Mouse (Mus musculus) lung, postnatal 25 days (tissue): Measurements from ENCODE around the gene Atp2b1.

Experiments
- DNase-seq: peaks from one replicate; pipeline ENCODE4 v3.0.0; 2022; ENCODE audit warnings: low spot score

The Atp2b1 gene

DNA sequence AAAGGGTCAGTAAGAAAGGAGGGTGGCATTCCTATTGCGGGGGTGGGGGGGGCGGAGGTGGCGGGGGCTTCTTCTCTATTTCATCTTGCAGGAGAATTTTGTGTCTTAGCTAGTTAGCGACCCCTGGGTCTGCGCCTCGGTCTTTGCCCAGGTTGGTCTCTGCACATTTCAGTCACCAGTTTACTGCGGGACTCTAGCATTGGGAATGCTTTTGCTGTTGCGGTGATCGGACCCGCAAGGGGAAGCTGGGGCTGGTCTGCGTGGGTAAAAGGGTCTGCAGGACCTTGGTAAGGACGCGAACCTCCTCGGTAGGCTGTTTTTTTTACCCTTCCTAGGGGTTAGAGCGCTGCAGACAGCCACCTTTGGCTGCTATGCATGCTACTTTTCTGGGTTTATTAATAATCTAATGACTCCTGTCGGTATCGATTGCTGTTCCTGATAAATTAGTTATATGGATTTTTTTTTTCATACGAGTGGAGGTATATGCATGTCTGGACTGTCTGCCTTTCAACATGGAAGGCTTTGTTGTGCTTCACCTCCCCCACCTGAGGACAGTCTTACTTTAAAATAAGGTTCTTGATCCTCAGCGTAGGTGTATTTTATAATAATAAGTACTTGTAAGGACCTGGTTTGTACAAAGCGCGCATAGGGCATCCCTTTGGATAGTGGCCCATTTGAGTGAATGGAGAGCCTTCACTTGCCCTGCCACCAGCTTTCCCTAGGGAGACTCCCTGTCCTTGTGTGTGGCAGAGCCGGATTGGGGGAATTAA, 2.0 kb downstream of the Atp2b1 start:
- DNase-seq, result no peak

DNA sequence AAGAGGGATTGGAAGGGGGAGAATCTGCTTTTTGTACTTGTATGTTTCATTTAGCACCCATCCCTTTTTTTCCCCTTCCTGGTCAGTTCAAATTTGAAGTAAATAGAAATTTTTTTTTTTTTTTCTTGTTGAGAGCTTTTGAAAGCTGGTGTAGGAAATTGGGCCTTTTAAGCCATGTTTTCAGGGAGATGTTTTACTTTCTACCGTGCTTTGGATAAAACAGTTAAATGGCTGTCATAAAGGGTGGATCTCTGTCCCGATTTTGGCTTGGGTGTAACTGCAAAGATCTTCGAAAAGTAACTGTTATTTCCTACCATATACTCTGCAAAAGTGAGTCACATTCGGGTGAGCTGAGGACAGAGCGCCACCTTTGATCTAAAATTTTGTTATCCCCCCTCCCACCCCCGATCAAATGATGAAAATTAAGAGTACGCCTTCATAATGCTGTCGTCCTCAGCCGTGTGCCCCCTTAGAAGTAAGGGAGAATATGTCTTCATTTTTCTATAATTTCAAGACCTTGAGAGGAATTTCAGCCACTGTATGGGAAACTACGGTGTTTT, 2.7 kb downstream of the Atp2b1 start:
- no peak for DNase-seq

DNA sequence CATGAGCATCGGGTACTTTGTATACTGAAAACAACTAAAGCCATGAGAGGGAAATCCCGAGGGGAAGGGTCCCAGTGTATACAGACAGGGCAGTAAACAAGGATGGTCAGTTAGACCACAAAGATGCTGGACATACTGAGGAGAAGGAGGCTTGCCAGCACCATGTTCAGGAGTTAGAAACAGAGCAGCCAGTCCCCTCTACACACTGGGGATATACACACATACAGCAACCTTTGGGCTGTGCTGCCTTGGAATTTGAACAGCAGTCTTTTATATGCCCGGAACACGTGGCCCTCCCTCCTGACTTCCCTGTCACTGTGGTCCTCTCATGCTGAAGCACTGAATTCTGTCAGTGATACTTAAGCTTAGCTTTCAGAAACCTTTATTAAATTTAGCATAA, 10.9 kb downstream of the Atp2b1 start:
- DNase-seq, result no peak

DNA sequence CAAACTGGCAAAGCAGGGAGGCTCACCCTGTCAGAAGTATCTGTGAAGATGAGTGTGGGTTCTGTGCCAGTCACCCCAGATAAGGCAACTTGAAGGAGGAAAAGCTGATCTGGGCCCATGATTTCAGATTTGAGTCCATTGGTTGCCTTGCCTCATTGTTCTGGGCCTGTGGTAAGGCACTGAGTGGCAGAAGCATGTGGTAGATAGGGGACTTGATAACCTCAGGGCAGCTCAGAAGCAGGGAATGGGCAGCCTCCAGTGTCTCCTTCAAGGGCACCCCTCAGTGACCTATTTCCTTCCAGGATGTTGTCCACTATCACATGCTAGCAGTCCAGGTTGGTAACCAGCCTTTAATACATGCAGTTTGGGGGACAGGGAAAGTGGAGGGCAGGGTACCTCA, 12.8 kb downstream of the Atp2b1 start:
- DNase-seq, result no peak

DNA sequence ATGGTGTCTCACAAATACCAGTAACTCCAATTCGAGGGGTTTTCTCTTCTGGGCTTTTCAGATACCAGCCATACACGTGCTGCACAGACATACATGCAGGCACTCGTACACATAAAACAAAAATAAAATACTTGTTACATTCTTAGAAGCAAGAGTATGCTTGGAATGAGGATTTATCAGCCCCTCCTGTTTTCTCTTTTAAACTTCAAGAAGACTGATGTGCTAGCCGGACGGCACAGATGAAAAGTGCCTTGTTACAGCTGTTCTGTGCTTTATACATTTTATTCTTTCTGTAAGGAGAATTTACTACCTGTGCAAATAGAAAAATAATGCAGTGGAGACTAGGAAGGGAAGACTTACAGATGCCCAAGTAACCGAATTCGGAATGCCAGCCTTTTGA, 15.2 kb downstream of the Atp2b1 start:
- DNase-seq, result no peak

DNA sequence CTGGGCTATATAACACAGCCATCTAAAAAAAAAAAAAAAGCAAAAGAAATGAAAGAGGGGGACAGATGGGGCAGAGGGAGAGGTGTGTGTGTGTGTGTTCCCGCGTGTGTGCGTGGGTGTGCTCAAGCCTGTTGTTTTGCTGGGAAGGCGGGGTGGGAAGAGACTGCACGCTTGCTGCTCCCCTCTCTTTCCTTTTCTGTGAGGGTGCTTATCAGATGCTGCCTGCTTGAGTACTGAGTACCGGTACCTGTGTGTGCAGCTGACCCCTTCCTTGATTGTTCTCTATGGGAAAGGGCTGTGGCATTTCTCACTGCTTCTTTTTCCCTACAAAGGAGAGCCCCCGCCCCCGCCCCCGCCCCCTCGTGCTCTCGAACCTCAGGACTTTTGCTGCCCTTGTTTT, 15.9 kb downstream of the Atp2b1 start:
- no peak for DNase-seq

DNA sequence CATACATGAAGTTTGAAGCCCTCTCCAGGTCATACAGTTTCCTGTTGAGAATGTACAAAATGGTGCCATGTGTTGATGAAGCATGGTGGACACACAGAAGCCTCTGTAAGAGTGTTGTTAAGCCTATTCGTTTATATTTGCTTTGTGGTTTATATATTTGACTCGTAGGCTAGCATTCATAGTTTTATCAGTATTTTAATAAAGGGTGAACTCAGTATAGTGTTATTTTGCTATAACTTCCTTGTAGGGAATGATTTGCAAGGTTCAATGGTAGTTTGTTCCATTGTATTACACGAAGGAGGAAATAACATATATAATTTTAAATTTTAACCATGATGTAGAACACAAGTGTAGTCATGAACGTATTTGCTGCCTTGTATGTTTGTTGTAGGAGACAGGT, 25.9 kb downstream of the Atp2b1 start:
- DNase-seq, result no peak

DNA sequence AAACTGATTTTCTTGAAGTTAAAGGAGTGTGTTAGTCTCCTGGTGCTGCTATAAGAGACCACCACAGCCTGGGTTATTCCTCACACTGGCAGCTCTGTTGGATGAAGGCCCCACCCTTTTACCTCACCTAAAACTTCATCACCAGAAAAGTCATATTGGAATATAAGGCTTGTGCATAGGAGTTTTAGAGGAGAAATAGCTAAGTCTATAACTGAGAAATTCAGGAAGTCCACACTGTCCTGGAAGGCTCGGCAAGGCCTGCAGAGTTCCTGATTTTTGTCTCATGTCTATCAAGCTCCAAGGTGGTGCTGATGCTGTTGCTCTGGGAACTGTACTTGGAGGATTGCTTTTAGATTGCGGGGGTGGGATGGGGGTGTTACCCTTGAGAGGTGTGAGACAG, 26.6 kb downstream of the Atp2b1 start:
- no peak for DNase-seq

DNA sequence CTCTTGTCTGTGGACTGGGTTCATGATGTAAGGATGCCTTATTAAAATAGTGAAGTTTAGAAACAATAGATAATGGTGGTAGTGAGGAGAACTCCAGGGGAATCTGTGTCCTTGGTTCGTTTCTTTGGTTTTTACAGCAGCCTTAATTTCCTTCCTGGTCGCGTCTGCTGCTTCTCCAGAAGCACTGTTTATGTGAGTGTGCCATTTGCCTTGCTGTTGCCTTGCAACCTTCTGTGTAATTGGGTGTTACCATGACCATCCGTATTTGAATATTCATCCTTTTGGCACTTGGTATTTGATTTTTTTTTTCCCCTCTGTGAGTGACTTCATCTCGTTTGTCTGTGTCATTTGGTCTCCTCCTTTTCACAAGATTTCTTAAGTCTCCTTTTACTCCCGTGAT, 27.8 kb downstream of the Atp2b1 start:
- DNase-seq, result no peak

DNA sequence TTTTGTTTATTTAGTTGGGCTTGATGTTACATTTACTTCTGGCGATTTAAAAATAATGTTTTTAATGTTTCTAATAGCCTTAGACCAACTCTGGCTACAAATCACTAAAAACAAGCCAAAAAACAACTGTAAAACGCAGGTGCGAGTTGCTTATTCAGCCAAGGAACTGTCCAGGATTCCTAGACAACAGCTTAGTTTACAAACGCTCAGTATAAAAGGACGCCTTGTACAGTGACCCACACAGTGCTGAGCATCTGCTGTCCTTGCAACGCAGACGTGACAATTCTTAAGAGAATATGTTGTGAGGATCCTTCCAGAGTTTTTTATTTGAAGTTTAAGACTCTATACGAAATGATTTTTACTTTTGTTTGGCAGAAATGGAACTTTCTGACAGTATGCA, 28.8 kb downstream of the Atp2b1 start:
- DNase-seq, result no peak

DNA sequence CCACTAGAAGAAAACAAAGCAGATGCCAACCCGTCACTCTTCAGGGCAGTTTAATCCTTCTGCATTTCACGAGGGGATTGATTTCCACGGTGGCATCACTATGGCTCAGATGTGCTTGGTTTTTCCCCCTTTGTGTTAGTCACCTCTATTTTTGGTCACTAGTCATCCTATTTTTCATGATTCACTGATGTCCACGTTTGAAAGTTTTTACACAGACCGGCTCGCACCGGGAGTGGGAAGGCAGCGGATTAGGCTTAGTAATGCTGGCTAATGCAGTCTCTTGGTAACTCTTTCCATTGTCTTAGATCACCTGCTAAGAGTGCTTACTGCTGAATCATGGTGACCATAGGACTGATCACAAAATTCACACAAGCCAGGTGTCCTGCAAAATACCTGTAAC, 29.7 kb downstream of the Atp2b1 start:
- no peak for DNase-seq

DNA sequence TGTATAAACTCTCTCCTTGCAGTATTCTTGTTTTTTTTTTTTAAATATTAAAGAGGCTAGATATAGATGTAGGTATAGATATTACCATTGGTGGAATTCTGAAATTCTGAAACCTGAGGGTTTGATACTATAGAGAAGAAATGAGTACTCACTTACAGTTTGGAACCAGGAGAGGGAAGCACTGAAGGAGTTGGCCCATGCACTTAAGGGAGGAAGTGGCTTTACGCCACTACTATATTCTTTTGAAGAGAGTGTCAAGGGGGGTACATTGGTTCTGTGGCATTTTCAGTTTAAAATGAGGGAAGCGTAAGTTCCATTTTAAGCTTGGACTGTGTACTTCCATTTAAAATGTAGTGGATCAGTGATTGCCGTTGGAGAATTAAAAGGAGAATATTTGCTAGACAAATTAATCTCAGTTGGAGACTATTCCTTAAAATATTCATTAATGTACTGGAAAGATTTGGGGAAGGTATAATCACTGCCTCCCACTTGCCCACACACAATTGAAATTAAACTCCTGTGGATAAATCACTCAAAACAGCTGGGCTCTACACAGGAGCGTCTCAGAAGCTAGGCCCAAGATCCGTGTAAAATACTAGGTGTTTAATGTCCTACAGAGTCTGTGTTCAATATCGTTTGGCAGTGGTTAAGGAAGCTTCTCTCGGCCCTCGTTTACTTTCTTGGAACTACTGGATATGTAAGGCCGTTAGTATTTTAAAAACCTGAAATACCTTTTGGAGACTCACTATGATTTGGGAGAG, 32.0 kb downstream of the Atp2b1 start:
- no peak for DNase-seq

DNA sequence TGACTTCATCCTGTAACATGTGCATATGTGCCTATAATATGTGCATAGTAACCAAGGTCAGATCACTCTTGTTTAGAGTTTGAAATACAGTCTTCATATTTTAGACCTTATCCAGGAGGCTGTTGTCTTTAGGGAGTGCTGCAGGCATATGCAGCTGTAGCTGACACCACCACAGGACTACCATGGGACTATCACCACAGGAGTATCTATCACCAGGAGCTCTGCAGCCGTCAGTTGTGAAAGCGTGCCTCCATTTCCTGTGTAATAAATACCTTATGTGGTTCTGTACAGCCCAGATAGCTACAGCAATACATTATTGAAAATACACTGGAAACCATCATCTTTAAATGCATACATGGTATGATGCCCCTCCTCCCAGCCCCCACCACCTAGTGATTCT, 33.0 kb downstream of the Atp2b1 start:
- DNase-seq, result no peak

DNA sequence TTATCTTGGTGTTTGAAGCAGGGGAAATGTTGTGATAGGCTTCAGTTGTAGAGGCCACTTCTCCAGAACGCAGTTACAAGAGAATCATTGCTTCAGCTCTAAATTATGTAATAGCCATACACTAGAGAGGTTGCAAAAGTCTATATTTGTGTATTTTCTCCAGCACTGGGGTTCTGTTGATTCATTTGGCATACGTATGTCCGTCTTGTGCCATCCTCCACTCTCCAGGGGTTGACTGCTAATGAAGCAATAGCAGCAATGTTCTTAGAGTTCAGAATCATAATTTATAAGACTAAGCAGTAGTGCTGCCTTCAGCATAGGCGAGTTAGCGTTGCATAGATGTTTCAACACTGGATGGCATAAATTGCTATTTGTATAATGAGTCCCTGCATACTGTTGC, 33.9 kb downstream of the Atp2b1 start:
- peak; percentile 36 for DNase-seq

DNA sequence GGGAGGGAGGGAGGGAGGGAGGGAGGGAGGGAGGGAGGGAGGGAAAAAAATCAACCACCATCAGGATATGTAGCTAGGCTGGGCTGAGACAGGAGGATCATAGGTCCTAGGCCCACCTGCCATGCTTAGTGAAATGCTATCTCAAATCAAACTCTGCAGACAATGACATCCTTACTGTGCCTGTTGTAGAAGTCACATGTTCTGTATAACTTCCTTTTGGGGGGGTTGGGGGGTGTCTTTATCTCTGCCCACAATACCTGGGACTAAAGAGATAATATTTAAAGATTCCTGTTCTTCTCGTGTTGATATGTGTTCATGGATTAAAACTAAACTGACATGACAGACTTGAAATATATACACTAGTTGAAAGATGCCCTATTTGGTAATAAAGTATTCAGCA, 35.5 kb downstream of the Atp2b1 start:
- no peak for DNase-seq

DNA sequence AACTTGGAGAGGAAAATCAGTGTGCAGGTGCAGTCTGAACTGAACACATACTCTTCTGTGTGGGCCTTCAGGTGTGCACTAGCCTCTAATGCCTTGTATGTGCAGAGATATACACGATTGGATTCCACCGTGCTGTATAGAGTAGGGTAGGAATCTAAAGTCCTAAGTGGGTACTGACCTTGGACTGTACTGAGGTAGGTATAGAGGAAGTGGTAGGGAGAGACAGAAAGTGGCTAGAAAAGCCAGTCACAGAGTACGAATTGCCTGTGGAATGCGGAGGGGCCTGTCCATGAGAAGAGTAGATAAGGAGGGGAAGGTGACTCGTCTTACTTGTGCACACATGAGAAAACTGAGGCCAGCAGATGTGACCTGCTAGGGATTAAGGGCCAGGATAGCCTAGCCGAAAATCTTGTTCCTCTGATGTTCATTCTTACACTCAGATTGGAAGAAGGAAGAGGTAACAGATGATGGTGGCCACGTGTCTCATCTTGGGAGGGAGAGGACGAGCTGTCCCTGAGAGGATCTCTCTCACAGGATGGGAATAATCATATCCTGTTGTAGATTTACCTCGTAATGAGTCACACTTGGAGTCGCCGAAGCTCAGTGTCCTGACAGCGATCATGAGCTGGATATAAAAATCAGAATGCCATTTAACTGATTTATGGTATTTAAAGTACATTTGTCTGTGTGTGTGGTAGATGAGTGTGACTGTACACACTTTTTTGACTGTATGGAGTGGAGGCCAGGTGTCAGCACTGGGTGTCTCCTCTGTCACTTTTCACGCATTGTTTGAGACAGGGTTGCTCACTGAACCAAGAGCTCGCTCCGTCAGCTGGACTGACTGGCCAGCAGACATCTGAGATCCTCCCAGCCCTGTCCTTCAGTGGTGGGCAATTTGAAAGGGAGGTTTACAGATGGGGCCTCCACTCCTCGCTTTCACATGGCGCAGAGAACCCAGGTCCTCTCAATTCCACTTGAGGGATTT, 37.4 kb downstream of the Atp2b1 start:
- DNase-seq, result no peak

DNA sequence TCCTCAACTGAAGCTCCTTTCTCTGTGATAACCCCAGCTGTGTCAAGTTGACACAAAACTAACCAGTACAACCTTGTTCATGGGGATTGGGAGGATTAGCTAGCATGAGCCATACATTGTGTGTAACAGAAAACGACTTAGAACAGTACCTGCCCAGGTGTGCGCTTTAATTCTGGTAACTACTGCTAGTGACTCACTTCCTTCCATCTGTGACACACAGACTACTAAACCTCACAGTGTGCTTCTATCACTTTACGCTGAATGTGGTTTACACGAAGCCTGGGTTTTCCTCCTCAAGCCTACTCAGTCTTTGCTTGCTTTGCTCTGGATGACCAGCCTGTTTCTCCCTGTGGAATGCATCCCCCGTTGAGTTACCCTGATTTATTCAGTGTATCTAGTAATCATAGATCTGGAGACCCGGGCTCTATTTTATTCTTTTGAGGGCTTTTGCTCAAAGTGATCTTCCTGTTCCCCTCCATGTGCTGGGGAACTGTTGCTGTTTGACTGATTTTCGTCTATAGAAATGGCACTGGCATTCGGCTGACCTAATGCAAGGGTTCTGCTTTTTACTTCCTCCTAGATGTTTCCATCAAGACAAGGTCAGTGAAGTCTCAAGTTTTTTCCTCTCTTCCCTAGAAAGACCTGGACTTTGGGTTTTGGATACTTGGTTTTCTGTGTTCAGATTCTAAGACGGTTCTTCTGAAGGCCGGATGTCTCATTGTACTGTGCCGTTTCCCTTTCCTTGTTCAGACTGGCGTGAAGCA, 40.2 kb downstream of the Atp2b1 start:
- DNase-seq, result no peak

DNA sequence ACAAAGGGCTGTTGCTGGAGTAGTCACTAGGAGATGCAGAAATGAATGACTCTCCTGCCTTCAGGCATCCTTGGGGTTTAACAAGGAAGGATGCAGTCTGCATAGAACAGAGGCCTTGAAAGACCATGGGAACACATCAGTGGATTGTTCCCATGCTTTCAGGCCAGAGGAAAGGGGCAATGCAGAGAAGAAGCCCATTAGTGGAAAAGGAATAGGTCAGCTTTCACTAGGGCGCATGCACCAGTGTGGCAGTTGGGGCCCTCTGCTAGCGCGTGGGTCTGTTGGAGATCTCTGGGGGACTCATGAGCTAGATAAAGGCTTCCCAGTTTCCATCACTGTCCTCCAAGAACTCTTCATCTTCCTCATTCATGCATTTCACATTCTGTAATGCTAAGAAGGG, 41.9 kb downstream of the Atp2b1 start:
- DNase-seq, result no peak

DNA sequence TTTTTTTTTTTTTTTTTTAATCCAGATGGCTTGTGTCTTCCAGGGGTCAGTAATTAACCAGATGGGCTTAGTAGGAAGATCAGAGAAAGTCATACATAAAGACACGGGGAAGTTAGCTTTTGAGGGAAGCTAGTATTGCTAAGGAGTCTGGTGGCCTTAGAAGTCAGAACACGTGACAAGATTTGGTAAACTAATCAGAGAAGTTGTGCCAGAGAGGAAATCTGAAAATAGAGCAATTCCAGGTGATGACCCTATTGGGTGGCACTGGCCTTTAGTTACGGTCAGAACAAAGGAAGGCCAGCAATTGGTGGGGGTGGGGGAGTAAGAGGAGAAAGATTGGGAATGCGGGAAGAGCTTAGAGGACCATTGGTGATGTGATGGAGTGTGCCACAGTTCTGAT, 44.5 kb downstream of the Atp2b1 start:
- DNase-seq, result no peak

DNA sequence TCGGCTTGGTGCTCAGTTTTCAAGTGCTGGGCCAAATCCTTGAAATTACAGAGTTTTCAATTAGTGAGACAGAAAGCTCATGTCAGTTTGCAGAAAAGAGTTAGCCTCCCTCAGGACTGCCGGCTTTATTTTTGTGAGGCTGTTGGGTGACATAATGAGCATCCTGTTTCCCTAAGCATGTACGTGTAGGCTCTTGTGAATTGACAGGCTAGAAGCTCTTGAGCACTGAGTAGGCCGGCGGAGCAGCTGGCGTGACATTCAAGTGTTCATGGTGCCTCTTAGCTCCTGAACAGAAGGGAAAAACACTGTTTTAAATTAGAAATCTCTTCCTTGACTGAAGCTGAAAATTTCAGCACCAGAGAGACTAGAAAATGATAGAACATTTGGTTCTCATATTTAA, 45.2 kb downstream of the Atp2b1 start:
- no peak for DNase-seq

DNA sequence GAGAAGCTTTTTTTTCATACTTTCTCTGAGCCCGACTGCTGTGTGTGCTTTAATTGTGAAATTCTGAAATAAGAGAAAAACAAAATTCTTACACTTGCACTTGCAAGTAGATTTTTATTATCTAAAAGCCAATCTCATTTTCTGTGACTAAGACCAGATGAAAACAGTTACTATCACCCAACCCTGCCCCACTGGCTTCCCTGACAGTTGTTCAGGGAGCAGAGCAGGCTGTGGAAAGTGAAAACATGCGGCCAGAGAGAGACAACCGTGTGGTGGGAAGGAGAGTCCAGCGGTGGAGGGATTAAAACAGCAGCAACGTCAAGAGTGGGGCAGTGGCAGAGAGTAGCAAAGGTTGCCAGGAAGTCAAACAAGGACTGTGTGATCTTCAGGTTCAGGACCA, 46.7 kb downstream of the Atp2b1 start:
- peak; percentile 51 for DNase-seq

DNA sequence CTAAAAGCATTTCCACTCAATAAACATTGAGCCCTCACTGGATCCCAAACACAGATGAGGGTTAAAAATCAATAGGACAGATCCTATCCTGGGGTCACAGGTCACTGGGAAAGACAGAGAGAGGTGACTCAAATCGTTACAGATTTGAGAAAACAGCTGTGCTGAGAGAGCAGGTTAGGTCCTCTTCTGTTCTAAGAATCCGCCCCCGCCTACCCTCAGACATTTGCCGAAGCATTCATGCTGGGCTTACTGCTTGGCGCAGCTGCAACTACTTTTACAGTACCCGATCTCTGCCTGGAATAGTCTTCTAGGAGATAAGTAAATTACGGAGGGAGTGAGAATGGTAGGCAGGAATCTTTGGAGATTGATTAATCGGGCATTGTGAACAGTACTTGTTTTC, 47.9 kb downstream of the Atp2b1 start:
- no peak for DNase-seq
